Mouse (Mus musculus): Measurements from ENCODE around the gene Btbd9.

The Btbd9 gene

DNA sequence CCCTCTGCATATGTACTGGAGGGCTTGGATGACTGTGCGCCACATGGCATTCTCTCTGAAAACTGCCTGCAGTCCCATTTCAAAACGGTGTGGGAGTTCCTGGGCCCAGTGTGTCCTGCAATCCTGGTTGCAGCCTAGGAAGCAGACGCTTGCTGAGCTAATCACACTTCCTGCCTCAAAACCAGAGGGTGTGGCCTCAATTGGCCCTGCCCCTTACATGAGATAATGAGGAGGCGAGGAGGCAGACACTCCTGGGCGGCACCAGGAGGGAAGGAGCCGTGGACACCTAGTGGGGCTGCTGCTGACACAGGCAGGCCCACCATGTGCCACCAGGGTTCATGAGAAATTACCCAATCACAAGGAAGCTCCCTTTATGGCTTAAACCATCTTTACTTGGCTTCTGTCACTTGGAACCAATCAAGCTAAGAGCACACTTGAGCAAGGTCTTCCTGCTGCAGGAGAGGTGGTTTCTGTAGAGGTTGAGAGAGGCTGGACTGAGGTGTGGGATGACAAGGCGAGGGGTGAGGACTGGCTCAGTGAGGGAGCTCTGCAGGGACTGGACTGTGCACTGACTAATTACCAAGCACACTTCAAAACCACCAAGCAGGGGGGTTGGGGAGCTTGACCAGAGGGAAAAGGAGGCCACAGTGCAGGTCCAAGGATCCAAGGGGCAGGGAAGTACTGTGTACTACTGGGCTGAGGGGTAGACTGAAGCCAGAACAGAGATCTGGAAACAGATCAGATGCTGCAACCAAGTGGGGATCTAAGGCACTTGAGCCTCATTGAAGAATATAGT, 295.8 kb downstream of the Btbd9 start:
- DNase-seq (ENCODE audit: low read depth, low spot score) = no peak

DNA sequence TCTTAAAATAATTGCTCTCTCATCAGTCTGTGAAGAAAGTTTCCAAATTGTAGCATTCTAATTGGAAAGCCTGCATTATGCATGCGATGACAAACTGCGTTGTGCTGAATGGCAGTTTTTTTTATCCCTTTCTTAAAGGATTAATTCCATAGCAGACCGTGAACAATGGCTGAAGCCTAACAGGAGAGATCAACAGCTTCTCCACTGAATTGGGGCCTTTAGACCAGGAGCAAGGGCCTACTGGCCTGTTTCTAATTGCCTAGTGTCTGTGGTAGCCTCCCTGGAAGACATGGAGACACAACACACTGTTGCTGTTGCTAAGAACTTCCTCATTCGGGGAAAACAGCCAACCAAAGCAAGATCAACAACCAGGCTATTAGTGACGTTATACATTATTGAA, 296.6 kb downstream of the Btbd9 start:
- DNase-seq (ENCODE audit: low read depth, low spot score) = no peak

DNA sequence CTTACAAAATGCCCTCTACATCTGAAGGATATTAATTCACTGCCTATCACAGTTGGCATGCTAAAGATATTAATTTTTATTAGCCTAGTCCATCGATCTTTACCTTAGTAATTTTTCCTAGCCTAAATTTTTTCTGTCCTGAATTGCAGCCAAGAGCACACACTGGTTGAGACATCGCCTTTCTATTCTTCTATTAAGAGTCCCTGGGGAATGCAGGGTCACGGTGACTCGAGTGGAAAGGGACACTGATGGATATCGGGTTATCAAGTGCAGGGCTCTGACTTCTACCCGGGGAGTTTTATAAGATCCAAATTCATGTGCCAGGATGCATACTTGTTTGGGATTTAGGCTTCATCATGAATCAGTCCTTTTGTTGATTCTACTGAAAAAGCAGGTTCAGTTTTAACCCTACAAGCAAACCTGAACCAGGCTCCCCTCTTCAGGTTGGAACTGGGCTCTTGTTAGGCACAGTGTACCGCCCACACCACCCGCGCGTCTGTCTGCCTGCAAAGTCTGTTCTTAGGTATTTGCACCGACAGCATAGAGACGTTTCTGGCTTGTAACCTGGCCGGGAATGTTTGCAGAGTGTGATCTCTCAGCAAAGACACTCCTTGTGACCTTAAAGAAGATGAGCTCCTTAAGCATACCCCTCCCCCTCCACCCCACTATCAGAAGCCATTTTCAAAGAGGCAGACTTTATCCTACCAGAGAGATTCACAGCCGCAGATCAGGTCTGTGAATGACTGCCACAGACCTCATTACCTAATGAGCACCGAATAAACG, 297.5 kb downstream of the Btbd9 start:
- peak; percentile 29 for DNase-seq (ENCODE audit: low read depth, low spot score)

DNA sequence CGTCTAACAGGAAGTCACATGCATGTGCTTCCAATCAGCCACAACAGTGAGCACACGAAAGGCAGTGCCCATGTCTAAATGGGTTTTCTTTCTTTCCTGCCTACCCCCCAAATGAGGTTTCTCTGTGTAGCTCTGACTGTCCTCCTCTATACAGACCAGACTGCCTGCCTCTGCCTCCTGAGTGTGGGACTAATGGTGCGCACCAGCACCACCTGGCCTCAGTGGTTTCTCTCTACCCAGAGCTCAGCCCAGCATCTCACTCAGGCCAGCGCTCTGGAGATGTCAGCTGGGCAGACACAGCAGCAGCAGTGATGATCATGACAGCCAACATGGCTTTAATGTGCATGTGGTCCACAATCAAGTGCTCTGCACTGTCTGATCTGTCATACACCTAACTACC, 299.8 kb downstream of the Btbd9 start:
- no peak for DNase-seq (ENCODE audit: low read depth, low spot score)

DNA sequence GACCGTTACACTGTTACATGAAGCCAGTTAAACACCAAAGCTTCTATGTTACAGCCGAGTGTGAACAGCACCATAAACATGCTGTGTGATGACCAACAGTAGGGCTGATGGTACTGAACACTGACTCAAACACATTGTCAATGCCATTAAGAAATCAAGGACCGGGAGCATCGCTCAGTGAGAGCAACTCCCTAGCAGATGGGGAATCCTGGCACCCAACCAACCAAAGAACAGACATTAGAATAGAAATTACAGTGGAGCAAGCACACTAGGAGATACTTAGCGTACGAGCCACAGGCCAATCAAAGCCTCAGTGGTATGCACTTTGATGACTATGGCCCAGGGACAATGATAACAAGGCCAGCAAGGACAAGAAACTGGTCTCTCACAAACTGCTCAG, 303.5 kb downstream of the Btbd9 start:
- DNase-seq (ENCODE audit: low read depth, low spot score) = no peak

DNA sequence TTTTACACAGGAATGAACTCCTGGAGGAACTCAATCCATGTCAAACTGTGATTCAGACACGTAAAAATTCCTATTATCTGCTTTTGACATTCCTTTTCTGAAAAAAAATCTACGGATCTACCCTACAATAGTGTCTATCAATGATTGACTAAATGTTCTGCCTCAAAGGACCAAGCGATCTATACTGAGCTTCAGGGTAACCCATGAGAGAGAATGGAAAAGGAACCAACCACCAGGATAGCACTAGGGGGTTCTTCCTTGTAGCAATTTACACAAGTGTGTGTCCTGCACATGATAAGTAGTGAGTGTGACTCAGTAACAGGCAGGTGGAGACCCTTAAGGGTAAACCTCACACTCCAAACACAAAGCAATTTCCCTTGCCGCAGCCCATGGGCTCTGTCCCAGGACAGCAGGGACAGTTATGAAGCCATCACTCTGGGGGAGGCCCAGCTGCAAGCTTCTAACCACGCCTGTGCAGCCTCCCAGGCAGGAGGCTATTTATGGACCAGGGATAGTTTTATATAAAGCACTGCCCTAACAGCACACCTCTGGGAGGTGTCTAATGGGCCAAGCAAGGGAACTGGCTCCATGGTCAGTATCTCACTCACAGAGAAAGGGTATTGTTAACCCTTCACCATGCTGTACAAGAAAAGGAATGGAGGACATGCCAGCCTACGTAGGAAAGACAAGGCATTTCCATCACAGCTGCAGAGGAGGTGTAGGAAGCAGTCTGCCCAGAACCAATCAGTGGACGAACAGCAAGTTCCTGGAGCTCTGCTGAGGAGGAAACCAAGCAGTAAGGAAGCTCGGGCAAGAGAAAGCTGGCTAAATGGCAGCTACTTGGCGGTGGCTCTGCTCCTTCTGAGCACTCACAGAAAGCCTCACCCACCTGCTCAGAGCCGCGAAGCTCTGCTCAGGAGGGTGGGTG, 306.9 kb downstream of the Btbd9 start:
- DNase-seq (ENCODE audit: low read depth, low spot score) = no peak

DNA sequence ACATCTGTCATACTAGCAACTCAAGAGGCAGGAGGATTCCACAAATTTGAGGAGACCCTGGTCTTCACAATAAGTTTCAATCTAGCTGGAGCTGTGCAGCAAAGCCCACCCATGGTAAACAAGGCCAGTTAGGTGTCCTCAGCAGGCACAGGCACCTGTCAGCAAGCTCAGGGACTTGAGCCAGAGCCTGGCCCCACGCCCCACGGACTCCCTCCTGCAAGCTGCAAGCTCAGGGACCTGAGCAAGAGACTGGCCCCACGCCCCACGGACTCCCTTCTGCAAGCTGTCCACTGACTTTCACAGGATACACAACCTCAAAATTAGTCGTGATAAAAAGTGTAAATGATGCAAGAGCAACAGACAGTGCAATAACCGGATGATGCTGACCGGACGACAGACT, 307.8 kb downstream of the Btbd9 start:
- no peak for DNase-seq (ENCODE audit: low read depth, low spot score)

DNA sequence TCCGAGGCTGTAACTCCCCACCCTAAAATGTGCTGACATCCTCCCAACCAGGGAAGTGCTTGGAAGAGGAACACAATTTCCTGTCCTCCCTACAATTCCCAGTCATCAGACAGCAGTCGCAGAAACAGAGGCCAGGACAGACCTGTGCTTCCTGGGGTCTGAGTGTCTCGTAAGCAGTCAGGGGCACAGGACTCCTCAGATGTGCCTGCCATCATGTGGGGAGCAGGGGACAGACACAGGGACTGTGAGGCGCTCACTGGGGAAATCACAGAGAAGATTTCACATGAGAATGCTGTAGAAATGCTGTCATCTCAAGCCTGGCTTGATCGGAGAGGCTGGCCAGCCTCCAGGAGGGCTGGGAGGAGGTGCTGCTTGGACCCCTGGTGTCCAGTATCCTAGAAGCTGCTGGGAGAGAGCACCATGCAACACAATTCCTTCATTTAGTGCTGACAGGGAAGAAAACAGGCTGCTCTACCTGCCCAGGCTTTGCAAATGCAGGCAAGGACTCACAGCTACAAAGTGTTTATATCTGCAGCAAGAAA, 308.8 kb downstream of the Btbd9 start:
- no peak for DNase-seq (ENCODE audit: low read depth, low spot score)

DNA sequence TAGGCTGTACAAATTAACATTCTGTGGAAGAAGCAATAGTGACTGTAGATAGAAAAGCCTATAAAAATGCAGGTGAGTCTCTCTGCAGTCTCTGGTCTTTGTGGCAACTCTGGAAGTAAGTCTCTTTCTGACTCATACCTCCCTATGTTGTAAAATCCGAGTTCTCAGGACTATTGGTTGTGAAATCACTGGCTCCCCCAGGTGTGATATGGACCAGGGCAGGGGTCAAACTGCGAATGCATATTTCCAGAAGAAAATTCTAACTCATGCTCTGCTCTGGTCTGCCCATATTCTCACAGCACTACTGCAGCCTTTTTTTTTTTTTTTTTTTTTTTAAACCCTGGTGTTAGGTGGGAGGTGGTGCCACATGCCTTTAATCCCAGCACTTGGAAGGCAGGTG, 312.8 kb downstream of the Btbd9 start:
- DNase-seq (ENCODE audit: low read depth, low spot score) = no peak

DNA sequence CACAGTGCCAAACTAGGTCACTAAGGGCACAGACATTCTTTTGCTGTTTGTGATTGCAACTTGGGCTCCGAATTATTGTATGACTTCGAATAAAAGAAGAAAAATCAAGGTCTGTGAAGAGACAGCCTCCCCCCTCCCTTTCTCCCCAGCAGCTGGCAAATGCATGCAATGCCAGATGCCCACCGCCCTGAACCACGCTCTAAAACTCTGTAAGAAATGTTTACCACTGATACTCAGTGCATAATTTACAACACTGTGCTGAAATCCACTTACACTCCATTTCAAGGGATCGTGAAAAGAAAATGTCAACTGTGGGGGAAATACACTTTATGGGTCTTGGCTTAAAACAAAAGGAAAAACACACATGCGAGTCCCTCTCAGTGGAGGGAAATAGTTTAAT, 313.3 kb downstream of the Btbd9 start:
- no peak for DNase-seq (ENCODE audit: low read depth, low spot score)

DNA sequence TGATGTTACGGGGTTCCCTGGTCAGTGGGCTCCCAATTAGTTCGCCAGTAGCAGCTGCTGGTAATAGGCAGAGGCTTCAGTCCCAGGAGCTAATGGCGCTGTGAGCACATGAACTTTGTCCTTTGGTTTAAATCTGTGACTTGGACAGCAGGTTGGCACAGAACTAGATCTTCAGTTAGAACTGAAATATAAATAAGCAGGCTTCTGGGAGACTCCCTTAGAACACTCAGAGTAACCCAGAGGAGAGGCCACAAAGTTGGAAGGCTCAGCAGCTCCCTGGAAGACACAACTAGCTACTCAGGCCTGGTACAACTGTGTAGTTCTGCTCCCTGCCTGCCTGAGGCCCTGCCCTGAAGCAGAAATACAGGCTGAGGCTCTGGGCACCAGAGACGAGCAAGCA, 313.8 kb downstream of the Btbd9 start:
- no peak for DNase-seq (ENCODE audit: low read depth, low spot score)

DNA sequence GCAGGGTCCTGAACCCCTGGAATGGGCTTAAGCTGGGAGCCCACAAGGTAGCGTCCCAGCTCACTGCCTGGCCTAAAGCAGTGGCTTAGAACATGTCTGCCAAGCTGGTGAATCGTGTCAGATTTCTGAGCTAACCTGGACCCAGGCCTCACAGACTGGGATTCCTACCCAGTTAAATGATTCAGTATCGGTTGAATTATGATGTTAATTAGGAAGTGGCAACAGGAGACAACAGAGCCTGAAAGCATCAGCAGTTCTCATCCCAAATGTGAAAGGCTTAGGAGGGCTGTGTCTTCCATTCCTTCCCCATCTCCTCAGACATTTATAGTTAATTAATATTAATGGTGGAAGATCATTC, 314.3 kb downstream of the Btbd9 start:
- DNase-seq (ENCODE audit: low read depth, low spot score) = no peak

DNA sequence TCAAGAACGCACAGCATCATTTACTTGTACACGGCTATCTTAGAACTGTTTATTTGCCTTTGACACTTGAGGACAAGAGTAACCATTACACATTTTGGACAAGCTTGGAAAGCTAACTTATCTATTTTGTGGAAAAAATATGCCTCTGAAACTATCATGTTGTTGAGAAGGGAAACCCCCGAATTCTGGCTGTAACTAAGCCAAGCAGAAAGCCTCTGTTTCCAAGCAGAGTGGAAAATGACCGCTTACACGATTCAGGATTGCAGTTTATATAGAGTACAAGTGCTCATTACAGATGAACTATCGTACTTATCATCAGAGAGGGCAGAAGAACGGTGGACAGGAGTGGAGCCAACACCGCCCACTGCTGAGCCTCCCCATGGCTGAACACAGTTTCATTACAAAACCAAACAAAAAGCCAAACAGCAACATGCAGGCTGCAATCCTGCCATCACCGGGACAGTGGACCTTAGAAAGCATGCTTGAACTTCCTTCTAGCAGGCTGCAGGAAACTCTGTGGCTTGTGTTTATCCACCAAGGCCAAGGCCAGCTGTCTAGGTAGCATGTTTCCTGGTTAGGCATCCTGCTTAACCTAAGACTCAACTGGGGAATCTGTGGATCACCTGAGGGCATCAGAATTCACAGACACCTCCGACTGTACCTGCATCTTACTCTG, 314.8 kb downstream of the Btbd9 start:
- DNase-seq (ENCODE audit: low read depth, low spot score) = no peak

DNA sequence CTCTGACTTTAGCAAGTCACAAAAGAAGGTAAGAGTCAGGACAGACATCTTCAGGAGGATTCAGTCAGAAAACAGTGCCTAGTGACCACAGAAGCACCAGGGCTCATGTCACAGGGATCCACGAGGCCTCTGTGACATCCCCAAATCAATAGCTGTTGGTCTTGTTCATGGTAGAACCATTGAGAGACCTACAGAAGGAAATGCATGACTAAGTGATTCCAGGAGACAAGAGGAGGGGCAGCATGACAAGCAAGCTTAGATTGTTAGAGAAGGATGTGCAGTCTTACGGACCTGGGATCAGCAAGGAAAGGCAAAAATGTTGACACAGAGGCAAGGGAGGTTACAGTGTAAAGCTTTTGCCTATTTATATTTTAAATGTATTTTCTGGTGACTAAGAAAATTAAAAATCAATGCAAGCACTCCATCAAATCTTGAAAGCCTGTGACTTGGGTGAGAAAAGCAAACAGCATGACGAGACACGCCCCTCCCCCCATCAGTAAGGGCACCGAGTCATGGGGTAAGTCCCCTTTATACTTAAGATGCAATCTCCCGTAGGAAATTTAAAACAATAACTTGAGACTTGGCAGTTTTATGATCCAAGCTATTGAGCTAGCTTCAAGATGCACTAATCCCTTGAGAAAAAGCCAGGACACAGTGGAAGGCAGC, 315.5 kb downstream of the Btbd9 start:
- no peak for DNase-seq (ENCODE audit: low read depth, low spot score)

DNA sequence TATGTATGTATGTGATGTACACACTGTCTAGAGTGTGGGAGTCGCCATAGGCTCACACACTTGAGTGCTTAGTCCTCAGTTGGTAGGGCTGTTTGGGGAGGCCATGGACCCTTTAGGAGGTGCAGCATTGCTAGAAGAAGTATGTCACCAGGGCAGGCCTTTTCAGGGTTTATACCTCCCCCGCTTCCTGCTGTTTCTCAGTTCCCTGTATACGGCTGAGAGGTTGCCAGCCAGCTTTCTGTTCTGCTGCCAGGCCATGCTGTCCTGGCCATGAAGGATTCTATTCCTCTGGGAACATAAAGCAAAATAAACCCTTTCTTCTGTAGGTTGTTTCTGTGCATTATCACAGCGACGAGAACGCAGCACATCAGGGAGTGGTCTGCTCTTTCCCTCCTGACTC, 316.4 kb downstream of the Btbd9 start:
- DNase-seq (ENCODE audit: low read depth, low spot score) = no peak

DNA sequence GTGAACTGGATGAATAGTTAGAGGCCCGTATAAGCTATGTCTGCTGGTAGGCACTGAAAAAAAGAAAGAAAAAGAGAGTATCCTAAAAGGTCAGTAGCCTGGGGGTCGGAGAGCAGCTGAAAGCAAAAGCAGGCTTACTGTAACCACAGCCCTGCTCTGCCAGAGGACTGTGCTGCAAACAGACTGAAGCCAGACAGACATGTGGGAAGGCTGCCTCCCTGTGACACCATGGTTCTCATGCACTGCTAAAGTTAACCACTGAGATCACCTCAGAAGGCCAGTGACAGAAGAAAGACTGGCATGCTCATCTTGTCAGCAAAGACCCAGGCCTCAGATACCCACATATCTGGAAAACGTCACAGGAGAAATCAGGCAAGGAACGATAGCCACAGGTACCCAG, 317.8 kb downstream of the Btbd9 start:
- no peak for DNase-seq (ENCODE audit: low read depth, low spot score)

DNA sequence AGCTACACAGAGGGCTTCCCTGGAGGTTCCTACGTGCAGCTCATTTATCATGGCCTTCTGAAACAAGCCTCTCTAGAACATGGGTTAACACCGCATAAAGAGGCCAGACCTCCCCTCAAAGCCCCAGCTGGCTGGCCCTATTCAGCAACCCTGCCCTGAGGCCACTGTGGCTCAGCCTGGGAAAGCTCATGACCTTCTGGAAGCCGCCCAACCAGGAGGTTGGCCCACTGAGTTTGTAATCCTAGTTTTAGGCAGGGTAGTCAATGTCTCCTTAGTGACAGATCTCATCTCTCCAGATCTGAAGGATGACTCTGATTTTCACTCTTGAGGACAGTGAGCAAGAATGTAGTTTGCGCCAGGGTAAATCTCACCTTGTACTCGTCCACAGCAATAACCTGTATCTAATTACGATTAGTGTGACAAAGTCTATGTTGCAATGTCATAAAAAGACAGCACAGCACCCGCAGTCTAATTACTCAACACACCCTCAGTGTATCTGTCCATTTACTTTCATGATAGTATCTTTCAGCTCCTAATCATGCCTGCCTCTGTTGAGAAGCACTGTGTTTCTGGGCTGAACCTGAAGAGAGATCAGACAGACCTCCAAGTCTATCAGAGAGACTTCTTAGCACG, 320.2 kb downstream of the Btbd9 start:
- no peak for DNase-seq (ENCODE audit: low read depth, low spot score)

DNA sequence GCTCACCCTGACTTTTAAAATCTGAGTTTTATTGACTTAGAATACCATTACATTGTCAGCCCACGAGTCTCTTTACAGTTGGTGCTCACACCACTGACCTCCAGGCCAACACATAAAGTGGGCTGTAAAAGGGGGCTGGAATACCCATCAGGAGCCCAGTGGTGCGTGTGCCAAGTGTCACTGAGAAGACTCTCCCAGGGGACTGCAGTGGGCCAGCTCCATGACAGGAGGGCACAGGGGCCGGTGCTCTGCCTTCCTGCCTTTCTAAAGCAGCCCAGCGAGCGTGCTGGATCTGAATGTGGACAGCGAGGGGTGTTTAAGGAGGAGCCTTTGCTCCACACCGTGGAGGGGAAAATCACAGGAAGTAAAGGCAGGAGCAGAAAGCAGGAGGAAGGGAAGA, 322.4 kb downstream of the Btbd9 start:
- no peak for DNase-seq (ENCODE audit: low read depth, low spot score)

DNA sequence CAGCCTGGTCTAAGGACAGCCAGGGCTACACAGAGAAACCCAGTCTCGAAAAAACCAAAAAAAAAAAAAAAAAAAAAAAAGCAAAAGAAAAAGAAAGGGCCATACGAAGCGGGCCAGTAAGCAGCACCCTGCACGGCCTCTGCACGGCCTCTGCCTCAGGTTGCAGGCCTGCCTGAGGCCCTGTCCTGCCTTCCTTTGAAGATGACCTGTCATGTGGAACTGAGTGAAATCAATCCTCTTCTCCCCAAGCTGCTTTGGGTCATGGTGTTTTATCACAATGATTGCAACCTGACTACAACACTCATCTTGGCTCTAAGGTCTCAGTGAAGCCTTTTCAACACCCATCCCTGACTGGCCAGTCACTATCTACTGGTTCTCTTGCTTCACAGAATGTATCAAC, 323.3 kb downstream of the Btbd9 start:
- no peak for DNase-seq (ENCODE audit: low read depth, low spot score)

DNA sequence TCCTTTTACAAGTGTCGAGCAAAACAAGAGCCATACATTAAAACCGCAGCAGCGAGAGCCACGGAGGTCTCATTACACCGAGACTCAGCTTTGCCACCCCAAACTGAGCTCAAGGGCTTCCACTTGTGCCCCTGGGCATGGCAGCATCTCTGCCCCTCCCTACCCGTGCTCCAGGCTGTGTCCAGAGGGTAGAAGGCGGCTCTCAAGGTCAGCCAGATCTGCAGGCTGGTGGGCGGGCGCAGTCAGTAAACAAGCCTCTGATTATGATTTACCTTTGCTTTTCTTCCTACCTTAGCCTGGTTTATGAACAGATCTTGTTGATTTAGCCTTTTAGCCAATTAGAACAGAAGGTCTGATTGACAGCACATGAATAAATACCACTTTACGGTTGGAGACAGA, 331.0 kb downstream of the Btbd9 start:
- no peak for DNase-seq (ENCODE audit: low read depth, low spot score)
